Mouse (Mus musculus) C3H10T1/2 (cell line): ENCODE data around the gene Gm20890. TPM values are rescaled to one million over a fixed set of nuclear protein-coding genes. Genes with fewer than 3 reads are reported as not detected.

ENCODE experiments used
- polyA plus RNA-seq, 2 experiments: library from polyadenylated mRNA; unstranded; fragments of >200 nt; fragmentation: generic; extraction: Trizol; gene quantifications; one replicate each; pipeline ENCODE4 v1.2.1; 2012; ENCODE audit warnings: missing spikeins in 2 of 2

The Gm20890 gene
- polyA plus RNA-seq, result not detected

GRCm38 (mm10) chrY:26776699-26777098 lies at the start of gene Gm20890:
Gm20890 (minus strand) TSS chrY:26776799.

